In genomic region chr2:60018875-60019501, GRCm38 (mm10) we compare ENCODE assay signal across 11 mouse cellular contexts.
DNase-seq lines count a peak whose midpoint lies in the region; ATAC-seq lines count a peak whose summit lies in the region.
"Had no signal": no experiment of that assay in that cellular context is flagged by ENCODE, and none has a peak within 500 bp of the region (broad histone marks: within the 10 kb centered on the region; RNA-seq: fewer than 3 reads in every experiment).

No protein-coding gene starts in this region.

- no peaks in the 10 kb centered on the region for H3K4me1 ChIP-seq in liver, embryonic 11.5 days (replicated peaks; ENCODE audit: control insufficient read depth, insufficient read depth, low read length)
- H3K4me1 ChIP-seq in hindbrain, embryonic 11.5 days (replicated peaks; ENCODE audit: control insufficient read depth, insufficient read depth, low read length), result no peaks in the 10 kb centered on the region
- H3K4me1 ChIP-seq: embryonic facial prominence, embryonic 15.5 days had no signal

- H3K27me3 ChIP-seq in liver, embryonic 11.5 days (replicated peaks; ENCODE audit: control insufficient read depth, insufficient read depth, low read length), result no peaks in the 10 kb centered on the region
- no peaks in the 10 kb centered on the region for H3K27me3 ChIP-seq in hindbrain, embryonic 11.5 days (ENCODE audit: control insufficient read depth, insufficient read depth, low read length)
- H3K27me3 ChIP-seq: embryonic facial prominence, embryonic 15.5 days had no signal

- H3K36me3 ChIP-seq in liver, embryonic 11.5 days (ENCODE audit: control insufficient read depth, insufficient read depth, low read length), result no peaks in the 10 kb centered on the region
- H3K36me3 ChIP-seq in hindbrain, embryonic 11.5 days (ENCODE audit: control insufficient read depth, insufficient read depth, low read length), result no peaks in the 10 kb centered on the region
- H3K36me3 ChIP-seq: embryonic facial prominence, embryonic 15.5 days had no signal

- WGBS in liver, embryonic 11.5 days, result 53% methylated on average over 10 of the region's 10 CpGs
- WGBS in hindbrain, embryonic 11.5 days, result 92% methylated on average over 10 of the region's 10 CpGs

- H3K4me2 ChIP-seq in liver, embryonic 11.5 days, result no peak overlapping the region
- H3K4me2 ChIP-seq in hindbrain, embryonic 11.5 days (replicated peaks; ENCODE audit: low read depth, low read length), result no peak overlapping the region
- H3K4me2 ChIP-seq: embryonic facial prominence, embryonic 15.5 days had no signal

- no peak for DNase-seq in liver, embryonic 11.5 days (ENCODE audit: low spot score)
- DNase-seq in liver, result no peak
- DNase-seq in monocyte, adult 2 months (ENCODE audit: low read depth in 1 of 2, low spot score in 2 of 2), result peak; percentile 36 to 50
- DNase-seq in thymus, postnatal 4 days, result peak; percentile 33
- no peak for DNase-seq in hindbrain, embryonic 11.5 days (ENCODE audit: low spot score)
- no peak for DNase-seq in cerebellum, postnatal 10 days
- no peak for DNase-seq in heart, postnatal 4 days
- DNase-seq: gastrocnemius, postnatal 14 days; kidney, adult 8-10 months had no signal

- H3K27ac ChIP-seq in liver, embryonic 11.5 days (ENCODE audit: low read depth, low read length), result no peak overlapping the region; the same call in 1 of the 2 replicates
- H3K27ac ChIP-seq in hindbrain, embryonic 11.5 days (ENCODE audit: low read depth, low read length), result no peak overlapping the region
- H3K27ac ChIP-seq: embryonic facial prominence, embryonic 15.5 days had no signal

- 0 out of 2 replicates have a peak, but pooled peaks have one; percentile 31 for ATAC-seq in liver, embryonic 11.5 days (replicated peaks; ENCODE audit: low FRiP score)
- peak; percentile 90 to 94 for ATAC-seq in hematopoietic stem cell, adult 5-6 weeks (replicated peaks in 1 of 2; ENCODE audit: insufficient read depth in 1 of 2, low FRiP score in 2 of 2, low TSS enrichment in 1 of 2, low read depth in 1 of 2, poor library complexity in 2 of 2, severe bottlenecking in 2 of 2)
- no peak for ATAC-seq in hindbrain, embryonic 11.5 days (ENCODE audit: low FRiP score)

- H3K9ac ChIP-seq in liver, embryonic 11.5 days (ENCODE audit: low read depth, low read length), result no peak overlapping the region
- H3K9ac ChIP-seq in hindbrain, embryonic 11.5 days (ENCODE audit: low read depth, low read length), result no peak overlapping the region
- H3K9ac ChIP-seq: embryonic facial prominence, embryonic 15.5 days had no signal

- no peak overlapping the region for H3K4me3 ChIP-seq in liver, embryonic 11.5 days (ENCODE audit: low read depth, low read length)
- no peak overlapping the region for H3K4me3 ChIP-seq in hindbrain, embryonic 11.5 days (ENCODE audit: low read depth, low read length)
- H3K4me3 ChIP-seq: embryonic facial prominence, embryonic 15.5 days had no signal

- no peaks in the 10 kb centered on the region for H3K9me3 ChIP-seq in liver, embryonic 11.5 days (ENCODE audit: control insufficient read depth, low read length)
- no peaks in the 10 kb centered on the region for H3K9me3 ChIP-seq in hindbrain, embryonic 11.5 days (ENCODE audit: control insufficient read depth, low read length)
- H3K9me3 ChIP-seq: embryonic facial prominence, embryonic 15.5 days had no signal

Comparison
In these comparisons a context has a peak if more than half of its experiments do, and no peak if none do; other contexts are left out.
1. DNase-seq: peak in monocyte, adult 2 months (2 of 2) and thymus, postnatal 4 days (single experiment); none in liver, embryonic 11.5 days (single experiment), liver (single experiment), hindbrain, embryonic 11.5 days (single experiment), cerebellum, postnatal 10 days (0 of 2) and heart, postnatal 4 days (single experiment).